Mouse (Mus musculus) layer of hippocampus, postnatal 10 days (tissue): ENCODE data around the gene Rps2. TPM values are rescaled to one million over a fixed set of nuclear protein-coding genes. Genes with fewer than 3 reads are reported as not detected.

Experiments used
- DNase-seq, 2 experiments: peaks; one replicate each; pipeline ENCODE4 v3.0.0; 2021; ENCODE audit warnings: low spot score in 2 of 2
- total RNA-seq, 2 experiments: library from RNA; stranded (reverse); gene quantifications; 2 replicates each; pipeline ENCODE4 v1.2.3; 2021

Gene Rps2
- total RNA-seq, 2 experiments from 2014 or later: 563 to 651 TPM

DNA sequence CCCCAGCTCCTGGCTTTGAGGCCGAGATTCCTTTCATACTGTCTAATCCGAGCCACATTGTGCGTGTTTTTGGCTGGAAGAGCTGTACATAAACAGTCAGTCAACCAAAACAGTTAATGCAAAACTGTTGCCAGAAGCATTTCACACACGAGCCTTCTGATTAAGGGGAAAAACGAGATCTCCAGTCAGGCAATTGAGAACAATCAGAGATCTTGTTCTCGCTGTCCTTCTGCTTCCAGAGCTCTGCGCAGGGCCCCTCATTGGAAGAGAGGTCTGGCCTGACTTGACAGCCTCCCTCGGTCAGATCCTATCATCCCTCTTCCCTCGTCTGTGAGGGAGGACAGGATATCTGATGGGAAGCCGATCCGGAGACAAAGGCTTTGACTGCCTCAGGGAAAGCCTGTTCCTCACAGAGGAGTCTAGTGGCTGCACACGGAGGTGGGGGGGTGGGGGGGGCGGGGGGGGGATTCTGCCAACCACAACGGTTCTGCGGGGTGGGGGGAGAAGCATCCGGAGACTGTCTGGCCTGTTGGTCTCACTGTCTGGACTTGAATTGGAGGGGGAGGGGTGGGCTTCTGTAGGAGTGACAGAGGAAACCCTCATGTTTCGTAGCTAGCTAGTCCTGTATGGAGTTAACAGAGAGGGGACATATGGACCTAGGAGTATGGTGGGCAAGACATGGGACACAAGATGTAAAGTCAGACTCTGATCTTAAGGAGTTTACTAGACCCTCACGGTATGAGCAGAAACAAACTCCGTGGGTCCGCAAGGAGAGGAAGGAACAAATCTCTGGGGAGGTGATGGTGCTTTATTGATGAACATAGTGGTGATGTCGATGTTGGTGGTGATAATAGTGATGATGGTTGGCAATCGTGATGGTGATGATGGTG, 47.3 kb downstream of the Rps2 start:
- no peak for DNase-seq

DNA sequence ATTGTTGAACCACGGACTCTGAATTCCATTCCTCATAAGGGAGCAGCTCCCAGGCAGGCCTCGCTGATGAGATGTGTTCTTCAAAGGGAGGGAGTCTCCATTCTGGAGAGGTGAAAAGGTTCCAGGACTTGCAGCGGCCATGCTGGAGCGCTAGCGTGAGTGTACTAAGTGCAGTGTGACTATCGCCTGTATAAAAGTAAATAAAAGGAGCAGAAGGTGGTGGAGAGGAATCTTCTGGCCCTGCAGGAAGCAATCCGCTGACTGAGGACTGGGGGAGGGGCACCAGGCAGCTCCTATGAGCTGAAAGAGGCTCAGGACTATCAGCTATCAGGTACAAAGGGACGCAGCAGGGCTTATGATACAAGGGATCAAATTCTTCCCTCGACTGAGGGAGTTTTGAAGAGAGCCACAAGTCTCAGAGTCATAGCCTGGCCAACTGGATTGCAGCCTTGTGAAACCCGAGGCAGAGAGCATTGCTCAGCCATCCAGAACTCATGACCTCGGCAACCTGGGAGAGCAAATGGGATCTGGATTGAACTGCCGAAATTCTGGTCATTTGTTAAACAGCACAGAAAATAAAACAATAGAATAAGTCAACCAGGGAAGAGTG, 48.5 kb downstream of the Rps2 start:
- DNase-seq: no peak

DNA sequence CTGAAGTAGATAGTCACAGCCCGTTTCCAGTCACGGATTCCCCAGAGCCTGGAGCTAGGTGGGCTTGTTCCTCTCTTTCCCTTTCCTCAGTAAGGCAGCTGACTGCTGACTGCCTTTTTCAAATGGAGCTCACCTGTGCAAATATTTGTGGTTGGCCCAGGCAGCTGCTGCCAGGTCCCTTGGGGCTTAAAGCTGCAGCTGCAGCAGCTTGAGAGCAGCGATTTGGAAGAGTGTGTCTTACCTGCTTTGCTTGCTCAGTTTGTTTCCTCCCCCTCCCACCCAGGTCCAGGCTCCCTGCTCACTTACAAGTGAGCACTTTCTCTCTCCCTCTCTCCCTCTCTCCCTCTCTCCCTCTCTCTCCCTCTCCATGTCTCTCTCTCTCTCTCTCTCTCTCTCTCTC, 51.2 kb downstream of the Rps2 start:
- DNase-seq: no peak

Other genes starting within 250 kb of the Rps2 start
- 10 to 100 TPM; 30.0 to 33.3 TPM for gene E4f1, start 247.8 kb upstream of the Rps2 start, total RNA-seq
- gene Pgp, start 247.7 kb upstream of the Rps2 start, total RNA-seq: 10 to 100 TPM; 64.7 to 67.9 TPM
- 1 to 10 TPM in 1 of 2 experiments, under 1 TPM in 1; 0.87 to 1.8 TPM for gene Bricd5, start 244.2 kb upstream of the Rps2 start, total RNA-seq
- 10 to 100 TPM; 29.1 to 30.8 TPM for gene Mlst8, start 239.0 kb upstream of the Rps2 start, total RNA-seq
- gene Caskin1, start 229.5 kb upstream of the Rps2 start, total RNA-seq: 100 to 1,000 TPM; 170 to 175 TPM
- 100 to 1,000 TPM; 110 to 112 TPM for gene Traf7, start 190.2 kb upstream of the Rps2 start, total RNA-seq
- 10 to 100 TPM; 48.9 to 49.0 TPM for gene Rab26, start 183.9 kb upstream of the Rps2 start, total RNA-seq
- gene Pkd1, start 168.3 kb upstream of the Rps2 start, total RNA-seq: 10 to 100 TPM; 61.6 to 91.2 TPM
- gene Tsc2, start 85.5 kb upstream of the Rps2 start, total RNA-seq: 100 to 1,000 TPM; 171 to 176 TPM
- gene Nthl1, start 85.4 kb upstream of the Rps2 start, total RNA-seq: 1 to 10 TPM; 4.9 to 7.8 TPM
- gene Slc9a3r2, start 67.8 kb upstream of the Rps2 start, total RNA-seq: 10 to 100 TPM; 48.5 to 49.4 TPM
- gene Npw, start 59.7 kb upstream of the Rps2 start, total RNA-seq: 1 to 10 TPM; 1.3 to 1.6 TPM
- 10 to 100 TPM; 40.1 to 43.6 TPM for gene Zfp598, start 48.4 kb upstream of the Rps2 start, total RNA-seq
- 100 to 1,000 TPM; 211 to 212 TPM for gene Syngr3, start 28.2 kb upstream of the Rps2 start, total RNA-seq
- gene Gfer, start 22.0 kb upstream of the Rps2 start, total RNA-seq: 10 to 100 TPM; 19.3 to 22.4 TPM
- 1 to 10 TPM; 4.8 to 5.0 TPM for gene Noxo1, start 21.9 kb upstream of the Rps2 start, total RNA-seq
- 10 to 100 TPM; 28.5 to 34.3 TPM for gene Tbl3, start 10.5 kb upstream of the Rps2 start, total RNA-seq
- gene Rnf151, start 53 bp upstream of the Rps2 start, total RNA-seq: not detected
- 100 to 1,000 TPM; 180 to 197 TPM for gene Ndufb10, start 6.4 kb downstream of the Rps2 start, total RNA-seq
- gene Rpl3l, start 9.7 kb downstream of the Rps2 start, total RNA-seq: under 1 TPM; 0.53 to 0.62 TPM
- gene Msrb1, start 18.5 kb downstream of the Rps2 start, total RNA-seq: 10 to 100 TPM; 46.7 to 47.5 TPM
- under 1 TPM in 1 of 2 experiments, not detected in 1; 0.40 TPM for gene Hs3st6, start 34.9 kb downstream of the Rps2 start, total RNA-seq
- not detected for gene Meiob, start 86.2 kb downstream of the Rps2 start, total RNA-seq
- 10 to 100 TPM; 81.5 to 87.7 TPM for gene Hagh, start 122.0 kb downstream of the Rps2 start, total RNA-seq
- 10 to 100 TPM; 15.6 to 16.2 TPM for gene Fahd1, start 132.2 kb downstream of the Rps2 start, total RNA-seq
- not detected for gene Igfals, start 147.9 kb downstream of the Rps2 start, total RNA-seq
- gene Nubp2, start 168.2 kb downstream of the Rps2 start, total RNA-seq: 10 to 100 TPM; 40.4 to 40.5 TPM
- 10 to 100 TPM; 36.4 to 36.9 TPM for gene Spsb3, start 168.5 kb downstream of the Rps2 start, total RNA-seq
- gene Eme2, start 177.0 kb downstream of the Rps2 start, total RNA-seq: 10 to 100 TPM; 61.6 to 62.1 TPM
- gene Mrps34, start 177.0 kb downstream of the Rps2 start, total RNA-seq: 10 to 100 TPM; 74.1 to 77.8 TPM
- 10 to 100 TPM; 40.8 to 44.2 TPM for gene Nme3, start 178.4 kb downstream of the Rps2 start, total RNA-seq
- gene Mapk8ip3, start 218.9 kb downstream of the Rps2 start, total RNA-seq: 100 to 1,000 TPM; 276 to 287 TPM
- 10 to 100 TPM; 13.0 to 14.1 TPM for gene Jpt2, start 242.6 kb downstream of the Rps2 start, total RNA-seq